Comparison of ENCODE assay signal across 10 mouse cellular contexts in the genomic region with DNA sequence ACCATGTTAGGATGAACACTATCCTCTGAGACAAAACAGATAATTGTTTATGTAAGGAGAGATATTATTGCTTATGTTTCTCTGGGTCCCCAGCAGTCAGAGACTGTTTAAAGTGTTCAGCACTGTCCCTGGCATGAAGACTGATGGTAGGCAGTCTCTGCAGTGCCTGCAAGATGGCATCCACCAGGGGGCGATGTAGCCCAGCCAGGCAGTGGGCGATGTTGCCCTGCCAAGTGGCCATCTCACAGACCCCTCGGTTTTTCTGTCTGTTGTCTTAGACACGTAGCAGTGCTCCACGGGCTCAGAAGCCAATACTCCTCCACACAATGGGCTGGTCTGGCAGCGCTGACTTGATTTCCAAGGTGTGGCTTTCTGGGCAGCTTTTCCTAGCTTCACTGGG. TPM values are rescaled to one million over a fixed set of nuclear protein-coding genes. Genes with fewer than 3 reads are reported as not detected.
DNase-seq lines count a peak whose midpoint lies in the region; ATAC-seq and TF ChIP-seq lines count a peak whose summit lies in the region.
"Had no signal": no experiment of that assay in that cellular context is flagged by ENCODE, and none has a peak within 500 bp of the region (broad histone marks: within the 10 kb centered on the region; RNA-seq: fewer than 3 reads in every experiment).

No protein-coding gene starts in this region.

- H3K36me3 ChIP-seq in forebrain, embryonic 10.5 days (replicated peaks): peaks cover 6% of the 10 kb centered on the region; the same call in 1 of the 2 replicates
- H3K36me3 ChIP-seq in forebrain, embryonic 13.5 days (ENCODE audit: poor library complexity, severe bottlenecking): no peaks in the 10 kb centered on the region
- H3K36me3 ChIP-seq: neural tube, embryonic 12.5 days had no signal

- ATAC-seq in forebrain, embryonic 13.5 days: no peak
- peak; percentile 47 for ATAC-seq in megakaryocyte, adult 5-6 weeks (ENCODE audit: poor library complexity, severe bottlenecking)
- ATAC-seq: Patski had no signal

- peak; percentile 82 for DNase-seq in forebrain, embryonic 10.5 days (ENCODE audit: extremely low spot score, low spot score)
- peak; percentile 91 to 93 for DNase-seq in adrenal gland, postnatal 36 days
- DNase-seq in heart, postnatal 10 days: peak; percentile 85 to 92
- peak; percentile 69 to 87 for DNase-seq in layer of hippocampus, postnatal 25 days (ENCODE audit: extremely low spot score in 1 of 2, low spot score in 1 of 2)
- peak; percentile 75 to 89 for DNase-seq in spleen, postnatal 10 days (ENCODE audit: low spot score in 2 of 2)

- WGBS in forebrain, embryonic 10.5 days: 9% methylated on average over 6 of the region's 6 CpGs
- WGBS in forebrain, embryonic 13.5 days: 9% methylated on average over 6 of the region's 6 CpGs

- H3K9ac ChIP-seq in forebrain, embryonic 13.5 days: no peak overlapping the region
- H3K9ac ChIP-seq: neural tube, embryonic 12.5 days had no signal

- peaks cover 51% of the 10 kb centered on the region for H3K4me1 ChIP-seq in forebrain, embryonic 10.5 days
- peaks cover 38% of the 10 kb centered on the region for H3K4me1 ChIP-seq in forebrain, embryonic 13.5 days
- peaks cover 24% of the 10 kb centered on the region for H3K4me1 ChIP-seq in embryonic fibroblast, embryonic 13.5 days (ENCODE audit: control insufficient read depth, insufficient read depth, low read length)

- no peak overlapping the region for H3K4me2 ChIP-seq in forebrain, embryonic 13.5 days
- H3K4me2 ChIP-seq: neural tube, embryonic 12.5 days had no signal

- H3K4me3 ChIP-seq in forebrain, embryonic 10.5 days: no peak overlapping the region
- H3K4me3 ChIP-seq in forebrain, embryonic 13.5 days: no peak overlapping the region
- H3K4me3 ChIP-seq in embryonic fibroblast, embryonic 13.5 days (ENCODE audit: insufficient read depth, low read length): no peak overlapping the region
- H3K4me3 ChIP-seq: neural tube, embryonic 12.5 days had no signal

- H3K9me3 ChIP-seq in forebrain, embryonic 10.5 days: no peaks in the 10 kb centered on the region
- no peaks in the 10 kb centered on the region for H3K9me3 ChIP-seq in forebrain, embryonic 13.5 days (replicated peaks)
- H3K9me3 ChIP-seq: neural tube, embryonic 12.5 days had no signal

- H3K27ac ChIP-seq in forebrain, embryonic 10.5 days: peak overlapping the region; percentile 37; the same call in 1 of the 2 replicates
- no peak overlapping the region for H3K27ac ChIP-seq in forebrain, embryonic 13.5 days
- H3K27ac ChIP-seq in embryonic fibroblast, embryonic 13.5 days (ENCODE audit: insufficient read depth, low read length): no peak overlapping the region
- H3K27ac ChIP-seq: neural tube, embryonic 12.5 days had no signal

- TF ChIP-seq CTCF in embryonic fibroblast, embryonic 13.5 days (IDR thresholded peaks at IDR 0.05; ENCODE audit: borderline replicate concordance, insufficient read depth, low read length): peak; percentile 97

- intact Hi-C loops in heart, postnatal 10 days (cut with DNase I): loop anchor here (1.0 to 5.0 kb wide), 2 partner anchors 81 to 276 kb away; no protein-coding TSS in a partner anchor

- TF ChIP-seq POLR2A in embryonic fibroblast, embryonic 13.5 days (IDR thresholded peaks at IDR 0.05; ENCODE audit: low read depth, low read length): no peak

- H3K27me3 ChIP-seq in forebrain, embryonic 10.5 days (ENCODE audit: poor library complexity, severe bottlenecking): no peaks in the 10 kb centered on the region
- no peaks in the 10 kb centered on the region for H3K27me3 ChIP-seq in forebrain, embryonic 13.5 days
- H3K27me3 ChIP-seq: neural tube, embryonic 12.5 days; Patski had no signal

RNA-seq across cellular contexts. Expression of a gene that starts 34.6 kb away (rescaled TPM):
- polyA plus RNA-seq in forebrain, embryonic 10.5 days (2016; fragmentation: Nextera tagmentation; extraction: Ambion mirVana): 23.6 and 24.8 TPM in 2 replicates
- 21.4 and 21.9 TPM in 2 replicates for polyA plus RNA-seq in forebrain, embryonic 13.5 days (2015; fragmentation: Nextera tagmentation; extraction: Ambion mirVana)
- 100 to 1,000 TPM; 101 to 162 TPM for total RNA-seq in adrenal gland, postnatal 36 days (2021)
- 56.9 and 60.5 TPM in 2 replicates for polyA plus RNA-seq in embryonic fibroblast, embryonic 13.5 days (2011; ENCODE audit: insufficient read length, low read depth, missing spikeins)
- total RNA-seq in heart, postnatal 10 days (2021): 10 to 100 TPM; 18.7 to 20.0 TPM
- total RNA-seq in layer of hippocampus, postnatal 25 days (2021): 10 to 100 TPM; 27.3 to 30.6 TPM
- total RNA-seq in megakaryocyte, adult 5-6 weeks (2015): 274 and 291 TPM in 2 replicates
- 424 and 451 TPM in 2 replicates for total RNA-seq in megakaryocyte, adult 5-6 weeks (2017)

RNA-seq across cellular contexts. Expression of a gene that starts 43.3 kb away (rescaled TPM):
- polyA plus RNA-seq in forebrain, embryonic 10.5 days (2016; fragmentation: Nextera tagmentation; extraction: Ambion mirVana): 338 and 351 TPM in 2 replicates
- 274 and 296 TPM in 2 replicates for polyA plus RNA-seq in forebrain, embryonic 13.5 days (2015; fragmentation: Nextera tagmentation; extraction: Ambion mirVana)
- total RNA-seq in adrenal gland, postnatal 36 days (2021): 1,000 to 10,000 TPM; 1,323 to 1,442 TPM
- polyA plus RNA-seq in embryonic fibroblast, embryonic 13.5 days (2011; ENCODE audit: insufficient read length, low read depth, missing spikeins): 288 and 417 TPM in 2 replicates
- 100 to 1,000 TPM in 1 of 2 experiments, 10 to 100 TPM in 1; 64.1 to 105 TPM for total RNA-seq in heart, postnatal 10 days (2021)
- 100 to 1,000 TPM; 159 to 182 TPM for total RNA-seq in layer of hippocampus, postnatal 25 days (2021)
- 195 and 196 TPM in 2 replicates for total RNA-seq in megakaryocyte, adult 5-6 weeks (2015)
- 517 and 539 TPM in 2 replicates for total RNA-seq in megakaryocyte, adult 5-6 weeks (2017)
